Mouse (Mus musculus) kidney, adult 11 months (tissue): ENCODE measurements at regions not wholly inside any gene's neighbourhood (a gene's known extent, or its start where the extent isn't known, plus 50 kb on each side); places are given as distances from the start of the nearest gene placed in this dataset.

ENCODE experiments used
- DNase-seq: peaks from one replicate; pipeline ENCODE4 v3.0.0; 2022

DNA sequence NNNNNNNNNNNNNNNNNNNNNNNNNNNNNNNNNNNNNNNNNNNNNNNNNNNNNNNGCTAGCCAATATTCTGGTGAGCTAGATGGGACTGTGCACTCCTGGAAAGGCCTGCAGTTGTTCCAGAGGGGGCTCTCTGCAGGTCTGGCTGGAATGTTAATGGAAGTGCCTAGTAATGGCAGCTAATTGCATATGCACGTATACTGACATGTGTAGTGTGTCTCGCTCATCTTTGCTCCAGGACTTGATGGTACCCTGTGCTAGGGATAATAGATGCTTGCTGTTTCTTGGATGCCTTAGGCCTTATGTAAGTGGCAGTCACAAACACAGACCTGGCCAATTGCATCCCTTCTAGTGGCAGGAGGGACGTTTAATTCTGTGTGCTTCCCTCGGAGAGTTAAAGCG lies 560.0 kb upstream of the 3110018I06Rik start:
- DNase-seq: no peak

DNA sequence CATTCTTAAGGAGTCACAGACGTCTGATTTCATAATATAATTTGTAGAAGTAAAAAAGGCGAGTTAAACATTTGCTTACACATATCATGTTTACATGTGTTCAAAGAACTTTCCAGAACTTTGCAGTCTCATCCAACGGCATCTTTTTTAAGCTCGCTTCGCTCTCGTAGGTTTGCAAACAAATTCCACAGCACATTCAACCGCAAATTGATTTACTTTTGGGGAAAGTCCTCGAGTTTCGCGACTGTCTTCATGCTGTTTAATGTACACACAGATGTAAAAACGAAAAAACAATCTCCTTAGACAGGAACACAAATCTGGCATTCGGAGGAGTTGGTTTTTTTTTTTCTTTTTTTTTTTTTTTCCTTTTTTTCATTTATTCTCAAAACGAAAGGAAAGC lies 559.3 kb upstream of the 3110018I06Rik start:
- DNase-seq: no peak

DNA sequence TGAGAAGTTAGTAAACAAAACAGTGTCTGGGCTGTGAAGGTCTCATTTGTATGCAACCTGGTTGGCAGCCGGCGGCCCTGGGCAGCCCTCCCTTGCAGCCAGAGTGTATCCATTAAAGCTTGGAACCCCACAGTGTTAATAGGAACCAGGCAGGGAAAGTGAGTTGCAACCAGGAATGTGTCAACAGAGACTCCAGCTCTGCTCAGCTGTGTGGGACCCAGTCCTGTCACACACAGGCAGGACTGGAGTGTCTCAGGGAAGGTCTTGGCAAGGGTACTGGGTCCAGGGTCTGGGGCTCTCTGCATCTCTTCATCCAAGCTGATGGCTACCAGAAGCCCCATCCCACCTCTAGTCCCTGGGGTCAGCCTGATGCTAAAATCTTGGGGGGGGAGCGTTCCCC lies 556.8 kb upstream of the 3110018I06Rik start:
- DNase-seq: no peak

DNA sequence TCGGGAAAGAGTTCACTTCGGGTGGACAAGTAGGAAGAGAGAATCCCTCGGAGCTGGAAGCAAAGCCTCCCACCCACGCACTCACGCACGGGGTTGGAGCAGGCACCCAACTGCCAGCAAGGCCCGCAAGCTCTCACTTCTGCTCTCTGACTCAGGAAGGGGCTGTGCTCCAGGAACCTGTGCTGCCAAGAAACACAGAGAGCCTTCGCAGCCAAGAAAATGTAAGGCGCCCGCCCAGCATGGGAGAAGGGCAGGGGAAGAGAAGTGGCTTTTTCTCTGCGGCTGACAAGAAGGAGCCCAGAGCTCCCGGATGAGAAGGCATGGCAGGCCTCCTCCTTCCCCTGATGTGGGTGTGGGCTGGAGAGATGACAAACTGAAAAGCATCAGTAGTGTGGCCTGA lies 549.1 kb upstream of the 3110018I06Rik start:
- DNase-seq: no peak

DNA sequence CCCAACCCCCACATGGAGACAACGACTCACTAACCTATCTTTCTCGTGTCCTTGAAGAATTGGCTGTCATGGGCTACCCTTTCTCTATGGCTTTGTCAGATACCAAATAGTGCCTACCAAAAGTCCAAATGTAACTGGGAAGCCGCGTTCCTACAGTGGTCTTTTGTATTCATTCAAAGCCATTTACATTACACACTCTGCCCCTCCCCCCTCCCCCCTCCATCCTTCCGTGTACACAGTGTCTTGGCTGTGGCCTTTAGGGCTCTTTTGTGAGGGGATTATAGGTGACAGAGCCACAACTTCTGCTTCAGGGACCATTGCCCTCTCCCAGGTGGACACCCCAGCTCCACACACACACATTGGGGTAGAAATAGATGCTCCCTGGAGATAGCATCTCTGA lies 544.6 kb upstream of the 3110018I06Rik start:
- no peak for DNase-seq

DNA sequence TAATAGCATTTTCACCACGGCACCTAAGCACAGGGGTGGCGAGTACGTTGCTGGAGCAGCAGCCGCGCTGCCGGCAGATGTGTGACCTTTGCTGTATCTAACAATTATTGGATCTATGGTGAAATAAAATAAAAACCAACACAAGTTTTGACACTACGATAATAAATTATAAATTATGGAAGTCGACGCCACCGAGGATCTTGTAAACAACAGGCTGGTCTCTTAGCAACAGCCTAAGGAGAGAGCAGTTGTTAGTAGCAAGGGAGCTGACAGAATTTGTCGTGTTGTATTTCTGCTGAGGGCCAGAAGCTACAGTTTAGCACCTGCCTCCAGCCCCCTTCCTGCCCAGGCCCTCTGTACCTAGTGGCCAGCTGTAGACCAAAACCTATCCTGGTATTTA lies 535.8 kb upstream of the 3110018I06Rik start:
- no peak for DNase-seq

DNA sequence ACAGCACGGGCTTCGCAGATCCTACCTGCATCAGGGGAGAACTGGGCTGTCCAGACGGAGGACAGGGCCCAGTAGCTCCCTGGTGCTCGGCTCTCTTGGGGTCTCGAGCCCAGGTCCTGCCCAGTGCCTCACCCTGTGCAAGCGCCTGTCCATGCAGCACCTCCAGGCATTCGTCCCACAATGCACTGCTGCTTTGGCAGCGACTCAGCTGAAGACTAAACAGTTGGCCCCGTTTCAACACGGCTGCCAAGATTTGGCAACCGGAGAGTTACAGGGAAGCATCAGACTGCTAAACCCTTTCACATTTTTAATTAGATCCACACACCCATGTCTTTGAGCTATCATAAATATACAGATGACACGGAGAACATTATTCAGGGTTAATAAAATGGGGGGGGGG lies 532.7 kb upstream of the 3110018I06Rik start:
- DNase-seq: peak; percentile 57

DNA sequence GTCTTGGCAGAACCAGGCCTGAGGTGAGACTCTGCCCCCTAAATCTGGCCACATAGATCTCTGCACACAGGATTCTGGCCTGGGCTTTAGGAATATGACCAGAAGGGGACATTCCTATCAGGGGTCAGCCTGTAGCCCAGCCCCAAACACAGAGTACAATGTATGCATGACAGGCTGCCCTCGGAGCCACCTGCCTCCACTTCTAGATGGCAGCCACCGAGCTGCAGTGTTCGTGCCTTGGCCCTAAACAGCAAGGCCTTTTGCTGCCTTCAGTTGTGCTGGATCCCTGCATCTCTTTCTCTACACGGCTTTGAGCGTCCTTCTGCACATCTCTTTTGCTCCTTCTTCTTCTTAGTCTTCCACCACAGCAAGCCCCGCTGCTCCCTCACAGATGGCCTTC lies 532.2 kb upstream of the 3110018I06Rik start:
- no peak for DNase-seq

DNA sequence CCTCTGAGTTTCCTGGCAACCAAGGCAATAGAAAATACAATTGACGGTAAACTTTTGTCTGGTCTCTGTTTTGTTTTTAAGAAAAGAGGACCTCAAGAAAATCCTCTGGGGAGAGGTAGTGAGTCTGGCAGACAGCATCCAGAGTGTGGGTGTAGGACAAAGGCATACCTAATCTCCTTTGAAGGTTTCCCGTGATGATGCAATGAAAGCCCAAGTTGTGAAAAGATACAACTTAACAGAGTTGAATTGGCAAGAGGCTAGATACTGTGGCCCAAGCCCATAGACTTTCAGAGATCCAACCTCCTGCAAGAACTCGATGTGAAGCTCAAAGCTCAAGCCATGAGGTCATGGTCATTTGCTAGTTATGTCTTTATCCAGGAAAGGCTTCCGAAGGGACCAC lies 526.4 kb upstream of the 3110018I06Rik start:
- no peak for DNase-seq

DNA sequence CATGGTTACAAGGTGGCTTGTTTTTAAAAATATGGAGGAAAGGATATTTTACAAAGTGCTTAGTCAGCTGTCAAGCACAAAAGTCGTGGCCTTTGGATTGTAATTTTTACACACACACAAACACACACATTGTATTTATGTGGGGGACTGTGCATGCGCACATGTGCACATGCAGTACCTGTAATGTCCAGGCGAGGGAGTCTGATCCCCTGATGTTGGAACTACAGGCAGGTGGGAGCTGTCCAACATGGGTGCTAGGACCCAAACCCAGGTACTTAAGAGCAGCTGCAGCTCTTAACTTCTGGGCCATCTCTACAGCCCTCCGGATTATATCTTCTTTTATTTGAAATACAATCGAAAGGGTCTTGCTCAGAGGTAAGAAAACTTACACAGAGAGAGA lies 524.7 kb upstream of the 3110018I06Rik start:
- DNase-seq: no peak

DNA sequence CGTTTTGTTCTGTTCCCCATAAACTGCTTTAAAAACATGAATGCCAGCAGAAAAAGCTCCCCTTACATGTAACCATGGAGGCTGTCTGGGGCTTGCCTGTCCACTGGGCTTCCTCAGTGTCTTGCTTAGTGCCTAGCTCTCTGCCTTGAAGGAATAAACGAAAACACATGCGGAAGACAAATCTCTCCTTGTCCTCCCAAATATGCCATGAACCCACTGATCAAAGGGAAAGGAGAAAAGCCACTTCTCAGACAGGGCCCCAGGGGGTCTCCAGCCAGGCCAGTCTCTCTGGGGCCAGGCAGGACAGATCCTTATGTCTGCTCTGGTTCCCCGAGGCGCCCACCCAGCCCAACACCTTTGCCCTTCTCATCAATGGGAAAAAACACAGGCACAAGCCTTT lies 518.6 kb upstream of the 3110018I06Rik start:
- DNase-seq: no peak

DNA sequence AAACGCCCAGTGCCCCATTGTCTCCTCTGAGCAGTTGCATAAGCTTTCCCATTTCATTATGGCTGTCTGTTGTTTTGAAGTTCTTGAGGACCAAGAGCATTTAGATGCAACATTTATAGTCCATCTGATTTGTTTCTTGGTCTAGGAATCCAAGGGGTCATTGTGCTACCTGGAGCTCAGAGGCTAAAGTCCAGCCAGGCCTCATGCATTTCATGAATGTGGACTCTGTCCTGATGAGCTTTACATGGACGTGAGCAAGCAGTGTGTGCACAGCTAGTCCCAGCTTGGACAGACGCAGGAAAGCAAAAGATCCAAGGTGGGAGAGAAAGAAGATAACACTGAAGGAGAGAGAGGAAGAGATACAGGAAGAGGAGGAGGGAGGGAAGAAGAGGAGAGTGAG lies 496.0 kb upstream of the 3110018I06Rik start:
- peak; percentile 79 for DNase-seq

DNA sequence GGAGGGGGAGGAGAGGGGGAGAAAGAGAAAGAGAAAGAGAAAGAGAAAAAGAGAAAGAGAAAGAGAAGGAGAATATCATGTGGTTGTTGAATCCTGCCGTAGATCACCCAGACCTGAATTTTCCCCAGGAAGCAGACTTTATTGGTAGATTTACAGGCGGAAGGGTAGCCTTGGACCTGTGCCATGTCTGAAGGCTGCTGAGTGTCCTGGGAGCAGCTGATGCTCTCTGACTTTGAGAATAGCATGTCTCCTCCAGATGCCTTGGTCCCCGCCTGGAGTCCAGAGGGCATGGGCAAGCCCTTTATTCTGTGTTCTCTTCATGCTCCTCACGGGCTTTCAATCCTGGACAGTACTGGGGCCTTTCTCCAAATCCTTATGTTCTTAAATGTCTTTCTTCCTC lies 495.4 kb upstream of the 3110018I06Rik start:
- DNase-seq: peak; percentile 19

DNA sequence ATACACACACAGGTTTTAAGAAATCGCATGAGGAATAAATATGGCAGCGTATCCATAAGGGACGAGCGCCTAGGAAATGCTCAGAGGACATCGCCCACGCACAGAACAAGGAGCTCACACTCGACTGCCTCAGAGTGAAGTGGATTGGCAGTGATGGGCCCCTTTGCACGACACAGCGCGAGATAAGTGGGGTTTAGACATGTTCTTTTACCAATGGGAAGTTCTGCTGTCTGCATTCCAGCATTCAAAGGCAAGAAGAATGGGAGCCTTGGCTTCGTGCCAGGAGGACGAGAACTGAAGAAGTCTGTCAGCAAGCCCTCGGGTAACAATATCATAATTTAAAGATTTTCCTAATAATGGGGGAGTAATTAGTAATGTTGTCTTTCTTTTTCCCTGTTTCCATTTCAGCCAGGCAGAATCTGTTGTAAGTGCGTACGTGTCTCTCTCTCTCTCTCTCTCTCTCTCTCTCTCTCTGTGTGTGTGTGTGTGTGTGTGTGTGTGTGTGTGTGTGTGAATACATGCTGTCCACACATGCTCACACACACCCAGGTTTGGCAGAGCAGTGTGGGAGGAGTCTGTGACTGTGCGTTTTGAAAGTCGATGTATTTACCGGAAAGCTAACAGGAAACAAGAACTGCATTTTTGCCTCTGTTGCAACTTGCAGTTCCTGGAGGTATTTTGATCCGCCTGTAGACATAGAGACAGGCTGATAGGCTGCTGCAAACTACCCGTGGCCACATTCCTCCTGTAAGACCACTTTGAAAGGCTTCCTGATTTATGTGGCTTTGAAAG lies 477.2 kb upstream of the 3110018I06Rik start:
- no peak for DNase-seq

DNA sequence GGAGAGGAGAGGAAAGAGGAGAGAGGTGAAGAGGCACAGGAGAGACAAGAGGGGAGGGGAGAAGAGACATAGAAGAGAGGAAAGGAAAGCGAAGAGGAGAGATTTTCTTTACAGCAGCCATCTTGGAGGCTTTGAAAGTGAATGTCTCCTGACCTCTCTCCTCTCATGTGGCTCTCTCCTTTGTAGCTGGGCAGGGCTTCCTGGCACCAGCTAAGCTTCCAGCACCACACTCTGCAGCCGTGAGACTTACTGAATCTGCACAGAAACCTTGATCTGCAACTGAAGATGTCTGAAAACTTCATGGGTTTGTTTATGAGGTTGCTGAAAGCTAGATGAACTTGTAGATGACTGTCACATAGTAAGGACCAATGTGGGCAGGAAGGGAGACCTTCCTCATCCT lies 471.6 kb upstream of the 3110018I06Rik start:
- no peak for DNase-seq

DNA sequence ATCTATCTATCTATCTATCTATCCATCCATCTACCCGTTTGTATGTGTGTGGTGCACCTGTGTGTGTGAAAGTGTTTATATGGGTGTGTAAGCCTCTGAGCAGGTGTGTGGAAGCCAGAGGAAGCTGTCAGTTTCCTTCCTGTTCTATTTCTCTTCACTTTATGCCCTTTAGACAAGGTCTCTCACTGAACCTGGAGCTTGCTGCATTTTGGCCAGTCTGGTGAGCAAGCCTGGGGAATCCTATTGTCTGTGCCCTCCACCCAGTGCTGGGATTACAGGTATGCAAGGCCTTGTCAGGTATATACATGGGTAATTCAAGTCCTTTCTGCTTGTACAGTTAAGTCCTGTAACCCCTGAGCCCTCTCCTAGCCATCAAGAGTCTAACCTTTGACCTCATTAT lies 466.6 kb upstream of the 3110018I06Rik start:
- no peak for DNase-seq

DNA sequence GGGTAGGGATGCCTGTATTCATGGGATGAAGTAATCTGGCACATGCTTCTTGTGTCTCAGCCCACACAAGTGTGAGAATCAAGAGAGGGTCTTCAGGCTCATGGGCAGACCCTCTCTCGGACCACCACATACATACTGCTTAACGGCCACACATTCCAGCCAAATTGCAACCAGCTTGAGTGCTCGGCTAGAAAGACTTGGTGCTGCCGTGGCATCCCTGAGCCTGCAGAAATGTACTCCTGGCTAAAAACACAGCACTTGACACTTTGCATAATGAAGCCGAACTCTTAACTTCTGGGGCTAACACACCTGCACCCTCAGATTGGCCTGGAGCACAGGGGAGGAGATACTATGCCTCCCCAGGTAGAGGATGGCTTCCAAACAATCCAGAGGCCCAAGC lies 461.6 kb upstream of the 3110018I06Rik start:
- no peak for DNase-seq

DNA sequence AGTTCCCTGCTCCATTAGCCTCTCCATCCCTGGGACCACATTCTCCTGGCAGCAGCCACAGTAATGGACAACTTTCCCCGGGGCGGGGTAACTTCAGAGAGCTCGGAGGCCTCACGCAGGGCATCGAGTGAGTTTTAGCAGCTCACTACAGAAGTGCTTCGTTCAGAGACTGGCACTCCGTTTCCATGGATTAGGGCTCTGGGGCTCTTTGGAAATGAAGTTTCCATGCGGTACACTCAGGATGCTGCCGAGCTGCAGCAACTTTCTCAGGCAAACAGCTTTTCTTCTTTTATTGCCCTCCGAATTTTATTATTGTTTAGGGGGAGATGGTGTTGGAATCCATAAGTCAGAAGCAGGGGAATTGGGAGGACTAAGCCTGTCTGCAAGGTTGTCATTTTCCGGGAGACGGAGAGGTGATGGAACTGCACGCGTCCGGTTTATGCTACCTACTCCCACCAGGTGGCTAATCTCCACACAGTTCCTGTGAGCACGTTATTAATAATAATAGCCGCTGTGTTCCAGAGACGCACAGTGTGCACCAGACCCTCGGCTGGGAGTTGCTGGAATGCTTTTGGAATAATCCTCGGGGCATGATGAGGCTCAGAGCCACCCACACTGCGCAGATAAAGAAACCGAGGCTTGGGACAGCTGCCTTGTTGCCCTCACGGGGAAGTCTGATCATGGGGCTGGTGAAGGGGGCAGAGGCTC lies 460.4 kb upstream of the 3110018I06Rik start:
- no peak for DNase-seq

DNA sequence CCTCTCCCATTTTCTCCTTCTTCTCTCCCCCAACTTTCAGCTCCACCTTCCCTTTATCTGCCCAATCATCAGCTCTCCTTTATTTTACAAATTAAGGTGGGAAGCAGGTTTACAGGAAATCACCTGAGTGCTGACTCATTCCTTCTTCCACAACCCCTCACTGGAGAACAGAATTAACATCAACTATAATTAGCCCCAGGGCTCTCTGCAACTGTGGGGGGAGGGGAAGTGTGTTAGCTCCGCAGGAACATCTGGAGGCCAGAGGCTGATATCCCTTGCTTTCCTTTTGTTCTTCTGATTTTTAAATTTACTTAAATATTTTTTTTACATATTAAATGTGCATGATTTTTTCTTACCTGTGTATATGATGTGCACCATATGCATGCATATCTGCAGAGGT lies 459.4 kb upstream of the 3110018I06Rik start:
- no peak for DNase-seq

DNA sequence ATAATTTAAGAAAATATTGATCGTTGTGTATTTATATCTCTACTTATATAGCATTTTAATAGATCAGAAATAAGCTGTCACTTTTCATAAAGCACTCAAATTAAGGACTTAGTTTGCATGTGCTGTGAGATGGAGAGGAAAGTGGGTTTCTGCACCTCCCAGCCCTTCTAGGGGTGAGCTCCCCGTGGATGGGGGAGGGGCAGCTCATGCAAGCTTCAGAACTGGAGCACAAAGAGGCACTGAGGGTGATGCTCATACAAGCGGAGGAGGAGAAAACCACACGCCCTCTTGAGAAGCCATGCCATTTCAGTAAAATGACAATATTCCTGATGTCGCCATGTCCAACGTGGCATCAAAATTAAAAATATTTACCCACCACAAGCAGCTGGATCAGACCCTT lies 452.1 kb upstream of the 3110018I06Rik start:
- DNase-seq: no peak

DNA sequence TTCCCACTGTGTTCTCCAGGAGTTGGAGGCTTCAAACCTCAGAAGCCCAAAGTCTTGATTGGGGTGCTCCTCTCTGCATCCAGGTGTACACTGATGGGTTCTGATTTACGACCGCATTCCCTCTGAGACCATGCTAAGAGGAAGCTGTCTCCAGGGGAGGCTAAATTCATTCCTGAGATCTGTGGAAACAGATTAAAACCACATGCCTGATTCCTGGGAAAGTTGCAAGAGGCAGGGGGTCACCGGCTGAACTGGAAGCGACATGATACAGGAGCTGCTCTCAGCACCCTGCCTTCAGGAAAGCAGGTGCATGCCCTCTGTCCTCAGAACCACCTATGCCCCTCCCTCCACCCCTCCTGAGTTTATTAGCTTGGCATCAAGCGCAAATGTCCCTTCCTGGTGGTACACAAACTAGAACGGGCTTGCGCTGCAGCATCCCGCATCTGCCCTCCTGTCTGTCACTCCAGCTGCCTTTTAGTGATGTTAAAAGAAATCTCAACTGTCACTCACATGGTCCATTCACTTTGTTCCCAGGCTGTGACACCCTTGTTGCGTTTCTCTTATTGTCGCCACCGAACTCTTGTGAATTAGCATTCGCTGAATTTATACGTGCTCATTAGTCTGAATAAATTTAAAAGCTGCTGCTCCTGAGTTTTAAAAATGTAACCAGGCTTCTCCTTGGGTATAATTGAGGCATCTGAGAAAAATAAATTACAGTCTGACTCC lies 446.3 kb upstream of the 3110018I06Rik start:
- no peak for DNase-seq

DNA sequence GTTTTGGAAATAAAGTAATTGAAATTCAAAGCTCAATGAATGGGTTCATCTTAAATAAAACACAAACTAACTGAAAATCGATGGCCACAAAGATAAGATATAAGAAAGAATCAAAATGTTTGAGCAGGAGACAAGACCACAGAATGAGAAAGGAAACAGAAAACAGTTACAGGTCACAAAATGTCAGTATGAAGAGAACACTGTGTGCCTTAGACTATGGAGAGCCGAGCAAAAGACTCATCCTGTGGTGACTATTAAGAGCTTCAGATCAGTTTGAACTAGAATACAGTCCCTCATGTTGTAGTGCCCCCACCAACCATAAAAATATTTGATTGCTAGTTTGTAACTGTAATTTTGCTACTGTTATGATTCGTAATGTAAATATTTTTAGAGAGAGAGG lies 441.9 kb upstream of the 3110018I06Rik start:
- no peak for DNase-seq

DNA sequence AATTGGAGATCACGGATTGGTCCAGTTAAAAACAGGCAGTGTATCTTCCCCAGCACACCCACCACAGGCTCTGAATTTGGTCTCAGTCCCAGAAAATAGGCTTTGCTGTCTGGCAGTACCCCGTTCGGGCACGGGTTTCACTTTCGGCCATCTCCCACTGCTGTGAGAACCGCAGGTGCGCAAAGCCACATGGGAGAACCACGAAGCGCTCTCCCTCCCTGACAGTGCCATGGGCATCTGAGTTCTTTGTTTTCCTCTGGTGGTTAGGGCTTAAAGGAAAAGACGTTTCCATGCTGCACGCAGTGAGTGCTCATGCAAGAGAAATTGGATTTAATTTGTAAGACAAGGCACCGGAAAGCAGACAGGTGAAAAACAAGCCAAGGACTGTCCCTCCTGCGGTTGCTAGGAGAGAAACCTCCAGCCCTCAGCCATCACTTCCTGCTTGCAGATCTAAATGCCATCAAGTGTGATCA lies 441.3 kb upstream of the 3110018I06Rik start:
- DNase-seq: no peak
